Mouse (Mus musculus): ENCODE data around the gene Hapln4. TPM values are rescaled to one million over a fixed set of nuclear protein-coding genes. Genes with fewer than 3 reads are reported as not detected.

Gene Hapln4
- total and polyA plus RNA-seq, 3 experiments, result 0.03 TPM; not detected in 2

- Histone ChIP-seq H3K9ac (ENCODE audit: control insufficient read depth, low read depth, low read length, poor library complexity, severe bottlenecking) (no peak overlapping the region), H3K9me3 (replicated peaks; ENCODE audit: insufficient read depth, low read length) (no peaks in the 10 kb centered on the region), H3K79me2 (ENCODE audit: control insufficient read depth, insufficient read depth, low read length, poor library complexity) (peaks cover 13% of the 10 kb centered on the region), H3K27me3 (ENCODE audit: control insufficient read depth in 1 of 2, insufficient read depth in 2 of 2, low read length in 2 of 2) (no peaks in the 10 kb centered on the region), H3K27ac (ENCODE audit: control insufficient read depth, low read depth, low read length) (no peak overlapping the region), H3K4me1 (ENCODE audit: control insufficient read depth in 1 of 2, insufficient read depth in 2 of 2, low read length in 2 of 2) (peaks cover 4 to 15% of the 10 kb centered on the region in 2 experiments; a peak in 3 of 4 replicates), H3K36me3 (ENCODE audit: control insufficient read depth in 1 of 2, insufficient read depth in 2 of 2, low read length in 2 of 2) (peaks cover 0 to 5% of the 10 kb centered on the region in 2 experiments; a peak in 3 of 4 replicates), H3K4me3 (ENCODE audit: control insufficient read depth in 1 of 2, insufficient read depth in 1 of 2, low read depth in 2 of 2, low read length in 2 of 2) (no peak overlapping the region)
- TF ChIP-seq ELF1 (IDR thresholded peaks at IDR 0.05; ENCODE audit: low read depth, low read length) (no peak), TBP (IDR thresholded peaks at IDR 0.05; ENCODE audit: low read depth, low read length) (no peak), CTCF (IDR thresholded peaks at IDR 0.05 in 2 of 3, conservative IDR thresholded peaks at IDR 0.05 in 1 of 3; ENCODE audit: control insufficient read depth in 1 of 3, insufficient read depth in 1 of 3, low read depth in 2 of 3, low read length in 3 of 3, poor library complexity in 1 of 3, severe bottlenecking in 1 of 3) (no peak), POLR2A (IDR thresholded peaks at IDR 0.05; ENCODE audit: control insufficient read depth in 1 of 2, insufficient read depth in 1 of 2, low read depth in 1 of 2, low read length in 2 of 2, poor library complexity in 1 of 2) (no peak), MEF2A (IDR thresholded peaks at IDR 0.05; ENCODE audit: extremely low read depth, insufficient replicate concordance, low read depth, low read length, poor library complexity, severe bottlenecking) (no peak), KAT2A (conservative IDR thresholded peaks at IDR 0.05; ENCODE audit: low read depth, low read length) (no peak), GATA1 (IDR thresholded peaks at IDR 0.05; ENCODE audit: low read depth, low read length) (no peak), POLR2AphosphoS2 (IDR thresholded peaks at IDR 0.05; ENCODE audit: low read length) (no peak), USF2 (IDR thresholded peaks at IDR 0.05; ENCODE audit: borderline replicate concordance in 1 of 2, insufficient read depth in 1 of 2, low read depth in 1 of 2, low read length in 2 of 2) (no peak), TAL1 (IDR thresholded peaks at IDR 0.05; ENCODE audit: low read length) (no peak), CHD1 (IDR thresholded peaks at IDR 0.05; ENCODE audit: low read depth, low read length) (no peak), RCOR1 (IDR thresholded peaks at IDR 0.05; ENCODE audit: low read depth, low read length) (no peak), NELFE (IDR thresholded peaks at IDR 0.05; ENCODE audit: low read depth, low read length) (no peak), SIN3A (IDR thresholded peaks at IDR 0.05; ENCODE audit: low read length) (no peak), RAD21 (IDR thresholded peaks at IDR 0.05; ENCODE audit: low read depth, low read length) (no peak), MYB (IDR thresholded peaks at IDR 0.05; ENCODE audit: low read depth, low read length) (no peak), MAFK (IDR thresholded peaks at IDR 0.05; ENCODE audit: borderline replicate concordance, low read depth, low read length) (no peak), MAZ (IDR thresholded peaks at IDR 0.05; ENCODE audit: low read depth, low read length) (no peak), BHLHE40 (IDR thresholded peaks at IDR 0.05; ENCODE audit: borderline replicate concordance, low read depth, low read length) (no peak), JUND (IDR thresholded peaks at IDR 0.05; ENCODE audit: low read depth, low read length) (no peak)
- DNase-seq (ENCODE audit: low read depth, low spot score), result no peak
Observed at GRCm38 (mm10) chr8:70134931-70135330, 51.7 kb downstream of the Hapln4 start.

- H3K9ac ChIP-seq (ENCODE audit: control insufficient read depth, low read depth, low read length, poor library complexity, severe bottlenecking), result no peak overlapping the region
- H3K27ac ChIP-seq (ENCODE audit: control insufficient read depth, low read depth, low read length), result no peak overlapping the region
- H3K27me3 ChIP-seq (ENCODE audit: control insufficient read depth in 1 of 2, insufficient read depth in 2 of 2, low read length in 2 of 2), result no peaks in the 10 kb centered on the region
- peaks cover 4 to 21% of the 10 kb centered on the region in 2 experiments; a peak in 3 of 4 replicates for H3K4me1 ChIP-seq (ENCODE audit: control insufficient read depth in 1 of 2, insufficient read depth in 2 of 2, low read length in 2 of 2)
- no peak for TF ChIP-seq NRF1 (IDR thresholded peaks at IDR 0.05; ENCODE audit: insufficient read depth, low read depth, low read length, poor library complexity, severe bottlenecking)
- H3K79me2 ChIP-seq (ENCODE audit: control insufficient read depth, insufficient read depth, low read length, poor library complexity), result peaks cover 18% of the 10 kb centered on the region
- no peak for DNase-seq (ENCODE audit: low read depth, low spot score)
- H3K36me3 ChIP-seq (ENCODE audit: control insufficient read depth in 1 of 2, insufficient read depth in 2 of 2, low read length in 2 of 2), result peaks cover 0 to 3% of the 10 kb centered on the region in 2 experiments; a peak in 3 of 4 replicates
- no peak overlapping the region for H3K4me3 ChIP-seq (ENCODE audit: control insufficient read depth in 1 of 2, insufficient read depth in 1 of 2, low read depth in 2 of 2, low read length in 2 of 2)
- H3K9me3 ChIP-seq (replicated peaks; ENCODE audit: insufficient read depth, low read length), result no peaks in the 10 kb centered on the region
Observed at GRCm38 (mm10) chr8:70136591-70136990, 53.3 kb downstream of the Hapln4 start.

All from MEL (cell line).